Mouse (Mus musculus) brain, embryonic 14.5 days (tissue): ENCODE measurements around the gene Nacc2. TPM values are rescaled to one million over a fixed set of nuclear protein-coding genes. Genes with fewer than 3 reads are reported as not detected.

Experiments used
- DNase-seq: peaks from one replicate; pipeline ENCODE4 v3.0.0-alpha.2; 2011; ENCODE audit warnings: low read depth
- CTCF ChIP-seq: fragments of 200-500 bp; IDR thresholded peaks from 2 replicates; pipeline ENCODE4 v1.5.1; 2012; ENCODE audit warnings: inconsistent platforms, mild to moderate bottlenecking, moderate library complexity, borderline replicate concordance; ENCODE audit not compliant: insufficient read depth, insufficient read length; ENCODE audit errors: extremely low read depth
- POLR2A ChIP-seq: fragments of 200-500 bp; IDR thresholded peaks from 2 replicates; pipeline ENCODE4 v1.6.1; 2012; ENCODE audit warnings: mild to moderate bottlenecking, inconsistent platforms, borderline replicate concordance; ENCODE audit not compliant: poor library complexity, insufficient read depth, insufficient read length, severe bottlenecking; ENCODE audit errors: extremely low read depth
- polyA plus RNA-seq: library from polyadenylated mRNA; depleted of rRNA; stranded (reverse); fragments of >200 nt; gene quantifications from 2 replicates; pipeline ENCODE4 v1.2.3, GENCODE M21; 2012; rRNA removed

Gene Nacc2
- polyA plus RNA-seq, 1 experiment = 14.8 TPM

DNA sequence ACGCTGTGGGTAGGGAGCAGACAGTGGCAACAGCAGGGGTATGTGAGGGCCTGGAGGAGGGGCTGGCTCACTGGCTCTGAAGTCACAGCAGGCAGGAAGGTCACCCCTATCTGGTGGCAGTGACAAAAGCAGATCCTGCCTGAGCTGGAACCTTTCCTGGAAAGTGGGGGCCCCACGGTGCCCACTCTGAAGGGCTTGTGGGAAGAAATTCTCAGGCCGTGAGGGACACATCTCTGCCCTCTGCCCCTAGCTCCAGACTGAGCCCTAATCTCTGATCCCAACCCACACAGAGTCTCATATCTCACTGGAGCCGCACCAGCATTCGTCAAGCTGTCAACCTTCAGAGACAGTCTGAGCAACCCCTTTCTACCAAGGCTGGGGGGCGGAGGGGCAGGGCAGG, 85.6 kb downstream of the Nacc2 start:
- DNase-seq = no peak
- TF ChIP-seq CTCF (no peak), POLR2A (no peak)

DNA sequence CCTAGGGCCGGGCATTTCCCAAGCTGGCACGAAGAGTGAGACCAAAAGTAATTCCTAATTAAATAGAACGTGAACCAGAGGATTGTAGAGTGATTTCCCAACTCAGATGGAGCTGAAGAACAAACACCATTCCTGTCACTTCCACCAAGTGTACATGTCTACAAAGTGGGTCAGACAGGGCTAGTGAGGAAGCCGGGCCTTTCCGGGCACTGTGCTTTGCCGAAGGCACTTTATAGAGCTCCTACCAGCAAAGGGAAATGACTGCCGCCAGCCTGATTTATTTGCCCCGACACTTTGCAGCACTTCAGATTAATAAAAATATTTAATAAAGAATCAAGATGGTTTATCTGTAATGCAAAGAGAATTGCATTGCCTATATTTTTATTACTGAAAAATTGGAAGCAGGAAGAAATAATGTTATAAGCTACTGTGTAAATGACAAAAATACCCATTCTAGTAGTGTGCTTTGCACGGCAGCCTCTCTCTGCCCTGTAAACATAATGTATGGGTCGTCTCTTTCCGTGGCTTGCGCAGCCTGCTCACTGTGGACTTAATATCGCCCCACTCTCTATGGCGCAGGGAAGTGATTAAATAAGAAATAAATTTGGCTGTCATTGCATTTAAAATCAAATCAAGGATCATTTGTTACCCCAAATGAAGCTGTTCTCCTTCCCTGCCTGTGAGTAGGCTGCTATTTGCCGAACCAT, 88.5 kb downstream of the Nacc2 start:
- TF ChIP-seq POLR2A = no peak
- no peak for TF ChIP-seq CTCF
- no peak for DNase-seq

DNA sequence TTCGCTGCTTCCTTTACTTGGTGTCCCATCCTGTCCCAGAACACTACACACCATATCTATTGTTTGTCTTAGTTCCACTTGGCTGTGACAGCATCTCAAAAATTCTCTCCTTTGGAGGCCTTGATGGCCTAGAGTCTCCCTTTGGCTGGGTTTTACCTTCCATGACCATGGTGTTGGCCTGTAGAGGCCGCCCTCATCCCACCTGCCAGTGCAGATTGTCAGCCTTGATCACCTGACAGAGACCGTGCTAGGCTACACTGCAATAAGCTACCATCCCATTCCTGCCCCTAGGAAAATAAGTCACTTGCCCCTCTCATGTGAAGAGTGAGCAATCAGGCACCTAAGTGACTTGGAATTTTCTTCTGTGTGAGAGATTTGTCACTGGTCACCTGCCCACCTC, 92.7 kb downstream of the Nacc2 start:
- TF ChIP-seq POLR2A (no peak), CTCF (peak; percentile 29; the same call in 1 of the 2 replicates)
- no peak for DNase-seq

DNA sequence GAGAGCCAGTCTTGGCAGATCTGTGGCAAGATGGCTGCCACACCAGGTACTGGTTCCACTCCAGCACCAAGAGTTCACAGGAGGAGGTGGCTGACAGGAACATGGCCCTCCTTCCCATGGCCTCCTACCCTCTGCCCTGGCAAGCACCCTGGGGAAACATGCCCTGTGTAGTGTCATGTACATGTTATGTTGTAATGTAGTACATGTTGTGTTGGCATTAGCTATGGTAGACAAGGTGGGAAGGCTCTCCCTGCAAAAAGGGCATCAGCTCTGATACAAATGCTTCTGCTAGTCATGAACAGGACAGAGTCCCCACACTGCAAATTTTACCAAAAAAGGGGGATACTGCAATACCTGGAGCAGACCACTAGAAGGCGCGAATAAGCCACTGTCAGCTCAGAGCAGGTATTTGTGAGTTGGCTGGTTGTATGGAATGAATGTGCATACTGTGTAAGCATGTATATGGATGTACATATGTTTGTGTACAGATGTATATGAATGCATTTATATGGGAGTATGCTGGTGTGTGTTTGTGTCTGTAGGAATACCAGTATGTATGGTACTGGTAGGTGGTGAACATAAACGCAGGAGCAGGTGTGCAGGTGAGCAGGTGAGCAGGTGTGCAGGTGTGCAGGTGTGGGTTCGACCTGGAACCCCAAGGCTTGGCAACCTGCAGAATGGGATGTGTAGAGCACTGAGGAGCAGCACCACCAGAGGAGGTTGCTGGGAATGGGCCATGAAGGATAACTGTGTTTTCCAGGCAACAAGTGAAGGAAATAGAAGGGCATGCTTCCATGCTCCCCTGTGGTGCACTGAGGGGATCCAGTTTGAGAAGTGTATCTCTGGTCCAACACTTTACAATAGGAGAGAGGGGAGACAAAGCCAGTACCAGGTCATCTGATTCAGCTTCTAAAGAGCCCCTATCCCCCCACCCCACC, 98.6 kb downstream of the Nacc2 start:
- TF ChIP-seq POLR2A = no peak
- peak; percentile 78; the same call in 1 of the 2 replicates for TF ChIP-seq CTCF
- DNase-seq = peak; percentile 72

DNA sequence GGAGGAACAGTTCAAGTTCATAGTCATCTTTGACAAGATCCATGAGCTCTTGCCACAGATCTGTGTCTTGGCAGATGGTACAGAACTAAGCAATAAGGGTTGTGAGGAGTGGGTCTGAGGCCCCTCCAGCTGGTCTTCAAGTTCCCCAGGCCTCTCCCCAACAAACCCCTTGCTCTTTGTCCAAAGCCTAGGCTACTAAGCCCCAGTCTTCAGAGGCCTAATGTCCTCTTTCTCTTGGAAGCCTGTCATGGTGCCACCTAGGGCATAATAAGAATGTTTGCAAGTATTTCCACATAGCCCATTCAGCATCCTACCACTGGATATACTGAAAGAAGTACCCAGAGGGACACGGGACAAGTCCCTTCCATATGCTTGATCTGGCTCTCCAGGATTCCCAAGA, 100.4 kb downstream of the Nacc2 start:
- TF ChIP-seq POLR2A (no peak), CTCF (no peak)

DNA sequence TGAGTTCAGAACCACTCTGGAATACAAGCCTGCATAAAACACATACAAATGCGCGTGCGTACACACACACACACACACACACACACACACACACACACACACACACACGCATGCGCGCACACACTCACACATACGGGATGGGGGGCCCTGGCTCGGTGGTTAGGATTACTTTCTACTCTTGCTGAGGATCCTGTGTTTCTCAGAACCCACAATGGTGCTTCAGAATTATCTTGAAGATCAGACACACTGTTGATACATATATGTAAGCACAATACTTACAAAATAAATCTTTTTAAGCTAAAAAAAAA, 100.8 kb downstream of the Nacc2 start:
- TF ChIP-seq POLR2A (no peak), CTCF (no peak)
- no peak for DNase-seq

More for the DNA sequence above, 100.4 kb downstream of the Nacc2 start:
- no peak for DNase-seq

DNA sequence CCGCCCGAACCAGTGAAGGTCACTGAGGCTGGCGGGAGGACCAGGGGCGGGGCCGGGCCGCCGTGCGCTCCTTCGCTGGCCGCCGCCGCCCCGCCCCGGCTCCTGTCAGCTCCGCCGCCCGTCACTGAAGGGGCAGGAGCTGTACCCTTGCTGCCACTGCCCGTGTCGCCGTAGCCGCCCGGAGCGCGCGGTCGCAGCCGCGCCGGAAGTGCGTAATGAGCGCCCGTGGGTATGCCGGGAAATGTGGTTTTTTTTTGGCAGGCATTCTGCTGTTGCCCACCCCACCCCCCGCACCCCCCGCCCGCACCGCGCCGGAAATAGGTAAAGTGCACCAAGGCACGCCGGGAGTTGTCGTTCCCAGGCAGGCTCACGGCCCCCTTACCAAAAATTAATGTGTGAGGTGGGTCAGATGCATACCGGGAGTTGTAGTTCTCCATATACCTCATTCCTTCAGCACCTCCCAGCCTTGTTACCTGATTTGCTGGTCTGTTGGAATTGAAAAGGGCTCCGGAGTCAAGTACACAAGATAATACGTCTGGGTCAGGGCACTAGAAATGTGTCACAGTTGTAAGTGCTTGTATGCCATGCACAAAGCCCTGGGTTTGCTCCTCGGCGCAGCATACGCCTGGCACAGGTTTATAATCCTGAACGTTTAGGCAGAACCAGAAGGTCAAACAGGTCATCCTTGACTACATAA, 101.3 kb downstream of the Nacc2 start, which contains the start of gene Ubac1:
Gene Ubac1 (minus strand): TSS at position 187 of the 697 bp plus-strand sequence.
- peak; percentile 97 for DNase-seq
- TF ChIP-seq CTCF (no peak), POLR2A (peak; percentile 83)

DNA sequence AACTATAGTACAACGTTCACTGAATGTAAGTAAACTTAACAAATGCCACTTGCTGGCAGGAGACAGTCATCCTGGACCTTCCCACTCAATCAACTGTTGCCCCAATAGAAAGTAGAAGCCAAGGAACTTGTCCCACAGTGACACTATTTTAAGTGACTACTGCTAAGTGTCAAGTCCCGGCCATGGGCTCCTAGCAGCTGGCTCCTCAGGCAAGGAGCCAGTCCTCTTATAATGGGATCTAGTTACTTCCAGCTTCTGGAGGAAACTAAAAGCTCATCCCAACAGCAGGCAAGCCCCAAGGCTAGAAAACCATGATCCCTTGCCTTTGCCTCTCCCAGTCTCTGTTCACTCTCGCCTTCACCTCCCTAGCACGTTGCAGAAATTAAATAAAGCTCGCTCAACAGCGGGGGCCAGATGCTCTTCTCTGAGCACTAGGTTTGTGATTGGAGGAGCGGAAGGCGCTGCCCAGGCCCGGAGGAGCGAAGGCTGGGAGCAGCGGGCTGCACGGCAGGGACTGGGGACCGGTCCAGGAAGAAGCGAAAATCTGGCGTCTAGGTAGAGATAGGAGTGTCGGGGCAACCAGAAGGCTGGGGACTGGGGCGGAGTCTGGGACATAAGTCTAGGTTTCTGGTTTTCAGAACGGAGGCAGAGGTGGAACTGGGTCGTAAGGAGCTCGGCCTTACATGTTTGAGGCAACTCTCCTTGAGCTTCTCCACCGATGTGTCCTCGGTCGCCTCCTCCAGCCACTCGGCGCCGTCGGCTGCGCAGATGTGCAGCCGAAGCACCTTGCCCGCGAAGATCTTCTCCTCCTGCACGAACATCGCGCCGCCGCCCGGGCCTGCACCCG, 102.1 kb downstream of the Nacc2 start:
- TF ChIP-seq CTCF (no peak), POLR2A (no peak)
- no peak for DNase-seq

DNA sequence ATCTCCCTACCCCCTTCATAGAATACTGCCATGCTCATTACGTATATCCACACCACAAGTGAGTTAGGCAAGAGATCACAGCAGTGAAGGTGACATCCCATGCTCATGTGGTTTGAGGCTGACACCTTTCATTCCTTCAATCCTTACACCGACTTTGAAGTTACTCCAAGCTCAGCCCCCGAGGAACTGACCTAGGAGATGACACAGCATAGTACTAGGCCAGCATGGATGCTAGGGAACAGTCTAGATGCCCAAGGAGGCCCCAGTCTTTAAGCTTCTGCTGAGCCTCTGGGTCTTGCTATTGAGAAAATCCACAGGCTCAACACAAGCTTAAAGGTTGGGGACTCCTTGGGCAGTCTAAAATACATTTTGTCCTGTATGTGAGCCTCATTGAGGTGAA, 103.1 kb downstream of the Nacc2 start:
- no peak for DNase-seq
- TF ChIP-seq POLR2A (no peak), CTCF (no peak)

DNA sequence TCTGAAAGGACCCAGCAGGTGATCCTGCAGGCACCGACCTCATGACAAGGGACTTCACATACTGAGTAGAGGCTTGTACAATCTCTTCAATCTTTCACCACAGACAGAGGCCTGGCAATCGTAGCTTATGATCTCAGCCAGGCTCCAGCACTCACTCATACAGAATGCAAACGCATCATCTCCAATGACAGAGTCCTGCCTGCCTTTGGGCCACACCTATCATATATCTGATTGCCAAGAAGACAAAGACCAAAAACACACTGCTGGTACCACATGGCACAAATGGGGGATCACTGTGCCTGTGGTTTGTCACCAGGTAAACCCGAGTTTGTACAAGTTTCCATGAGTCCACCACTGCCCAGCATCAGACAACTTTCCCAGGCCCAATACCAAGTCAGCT, 105.7 kb downstream of the Nacc2 start:
- TF ChIP-seq POLR2A = no peak
- TF ChIP-seq CTCF = no peak
- DNase-seq = no peak

DNA sequence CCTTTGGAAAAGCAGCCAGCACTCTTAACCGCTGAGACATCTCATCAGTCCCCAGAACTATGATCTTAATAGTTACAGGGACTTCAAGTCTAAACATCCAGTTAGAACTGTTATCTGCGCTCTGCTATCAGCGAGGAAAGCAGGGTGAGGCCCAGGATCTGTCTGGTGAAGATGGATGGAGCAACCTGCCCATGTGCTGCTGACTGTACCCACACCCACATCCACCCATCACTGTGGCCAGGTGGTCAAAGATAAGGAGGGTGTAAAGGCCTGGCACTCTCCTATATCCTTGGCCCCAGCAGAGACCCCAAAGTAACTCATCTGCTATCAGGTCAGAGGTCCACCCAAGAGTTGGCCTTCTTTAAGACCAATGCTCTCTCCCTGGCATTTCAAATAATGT, 109.3 kb downstream of the Nacc2 start:
- DNase-seq = no peak
- no peak for TF ChIP-seq POLR2A
- TF ChIP-seq CTCF = no peak

DNA sequence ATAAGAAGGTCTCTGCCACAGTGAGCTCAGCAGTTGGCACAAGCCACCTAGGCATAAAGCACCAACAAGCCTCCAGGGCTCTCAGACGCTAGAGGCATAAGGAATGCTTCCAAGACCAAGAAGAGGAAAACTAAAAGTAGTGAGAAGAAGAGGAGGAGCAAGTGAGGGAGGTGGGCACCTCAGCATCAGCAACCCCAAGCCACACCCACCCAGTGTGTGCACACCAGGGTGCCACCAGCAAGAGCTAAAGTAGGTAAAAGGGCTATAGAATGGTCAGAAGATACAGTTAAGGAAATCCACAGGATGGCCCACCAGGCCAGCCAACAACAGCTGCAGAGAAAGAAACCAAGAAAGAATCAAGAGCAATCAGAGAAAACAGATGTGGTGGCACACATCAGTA, 111.6 kb downstream of the Nacc2 start:
- TF ChIP-seq CTCF = no peak
- no peak for TF ChIP-seq POLR2A

More for the DNA sequence above, 111.6 kb downstream of the Nacc2 start:
- no peak for DNase-seq

Other genes with a start within 250 kb of the Nacc2 start
- 32.6 and 71.2 TPM in 2 replicates for gene Camsap1, start 139.9 kb downstream of the Nacc2 start, polyA plus RNA-seq
- 95.7 and 96.3 TPM in 2 replicates for gene Ubac1, start 101.5 kb downstream of the Nacc2 start, polyA plus RNA-seq
- 1.6 and 3.3 TPM in 2 replicates for gene Lhx3, start 85.1 kb upstream of the Nacc2 start, polyA plus RNA-seq
- 19.1 and 20.1 TPM in 2 replicates for gene Qsox2, start 114.3 kb upstream of the Nacc2 start, polyA plus RNA-seq
- gene Ccdc187, start 171.3 kb upstream of the Nacc2 start, polyA plus RNA-seq = 1.4 and 1.9 TPM in 2 replicates
- gene Gpsm1, start 192.3 kb upstream of the Nacc2 start, polyA plus RNA-seq = 163 and 195 TPM in 2 replicates
- gene Dnlz, start 228.9 kb upstream of the Nacc2 start, polyA plus RNA-seq = 31.0 and 32.8 TPM in 2 replicates
- gene Card9, start 237.7 kb upstream of the Nacc2 start, polyA plus RNA-seq = 1.8 and 2.2 TPM in 2 replicates